Mouse (Mus musculus) E14TG2a.4 (cell line): ENCODE measurements around the gene Gtf2h5.

Experiments
- CTCF ChIP-seq: conservative IDR thresholded peaks from 2 replicates; pipeline ENCODE4 v1.5.1; 2014; ENCODE audit warnings: low read length
- NANOG ChIP-seq: IDR thresholded peaks from 2 replicates; pipeline ENCODE4 v1.6.1; 2014; ENCODE audit warnings: borderline replicate concordance, low read length, mixed read lengths
- POU5F1 ChIP-seq: IDR thresholded peaks from 2 replicates; pipeline ENCODE4 v1.6.1; 2014; ENCODE audit warnings: low read length, borderline replicate concordance

DNA sequence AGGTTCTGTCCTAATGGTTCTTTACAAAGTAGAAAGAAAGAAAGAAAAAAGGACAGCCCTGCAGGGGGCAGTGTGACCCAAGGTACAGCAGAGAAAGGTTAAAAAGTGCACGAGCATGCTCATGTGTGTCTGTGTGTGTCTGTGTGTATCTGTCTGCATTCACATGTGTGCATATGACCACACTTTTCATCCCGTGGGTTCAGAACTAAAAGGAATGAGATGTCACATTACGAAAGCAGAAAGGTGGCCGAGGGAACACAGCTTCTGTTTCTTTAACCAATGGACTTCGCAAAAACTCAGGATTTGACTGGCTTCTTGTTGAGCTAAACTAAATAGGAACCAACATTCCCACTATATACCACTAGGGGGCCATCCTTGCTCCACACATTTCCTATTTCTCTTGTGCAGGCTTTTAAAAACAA lies 24.6 kb upstream of the Gtf2h5 start:
- TF ChIP-seq CTCF: peak; percentile 56; the same call in 1 of the 2 replicates
- no peak for TF ChIP-seq NANOG
- no peak for TF ChIP-seq POU5F1
